Mouse (Mus musculus) forebrain, embryonic 11.5 days (tissue): ENCODE results near the gene 1700020D05Rik. TPM values are rescaled to one million over a fixed set of nuclear protein-coding genes. Genes with fewer than 3 reads are reported as not detected.

ENCODE experiments used
- ATAC-seq: fragments of 200-750 bp; cut with Nextera tagmentation; replicated peaks from 2 replicates; pipeline ENCODE4 v1.8.0; 2017; ENCODE audit warnings: moderate TSS enrichment; ENCODE audit not compliant: low FRiP score
- DNase-seq: peaks from one replicate; pipeline ENCODE4 v3.0.0-alpha.2; 2017; ENCODE audit warnings: low spot score
- H3K27ac ChIP-seq: fragments of 300-500 bp; sonication (generic); 2 replicates; pipeline ENCODE4 v1.5.1; 2014; ENCODE audit warnings: low read depth, low read length
- H3K27me3 ChIP-seq: fragments of 300-500 bp; sonication (generic); 2 replicates; pipeline ENCODE4 v1.6.1; 2014; ENCODE audit warnings: mild to moderate bottlenecking, low read length, mixed read lengths; ENCODE audit not compliant: control insufficient read depth, insufficient read depth
- H3K36me3 ChIP-seq: fragments of 300-500 bp; sonication (generic); 2 replicates; pipeline ENCODE4 v1.6.1; 2014; ENCODE audit warnings: mild to moderate bottlenecking, low read length, moderate library complexity, mixed read lengths; ENCODE audit not compliant: control insufficient read depth, insufficient read depth
- H3K4me1 ChIP-seq: fragments of 300-500 bp; sonication (generic); replicated peaks from 2 replicates; pipeline ENCODE4 v1.6.1; 2014; ENCODE audit warnings: low read length, mixed read lengths; ENCODE audit not compliant: control insufficient read depth, insufficient read depth
- H3K4me2 ChIP-seq: fragments of 300-500 bp; sonication (generic); 2 replicates; pipeline ENCODE4 v1.6.1; 2014; ENCODE audit warnings: low read depth, mild to moderate bottlenecking, low read length, moderate library complexity, mixed read lengths; ENCODE audit not compliant: severe bottlenecking
- H3K4me3 ChIP-seq: fragments of 300-500 bp; sonication (generic); 2 replicates; pipeline ENCODE4 v1.5.1; 2014; ENCODE audit warnings: low read depth, low read length
- H3K9ac ChIP-seq: fragments of 300-500 bp; sonication (generic); 2 replicates; pipeline ENCODE4 v1.6.1; 2014; ENCODE audit warnings: low read length
- H3K9me3 ChIP-seq: fragments of 300-500 bp; sonication (generic); 2 replicates; pipeline ENCODE4 v1.6.1; 2016; ENCODE audit warnings: low read length, mixed read lengths; ENCODE audit not compliant: control insufficient read depth
- WGBS: fragments of 180-500 bp; shearing (Covaris S2); extraction: QIAGEN DNeasy Blood & Tissue Kit; methylation state at CpG from one replicate; pipeline ENCODE4 v1.1.7; 2014; 5-methylcytosine and 5-hydroxymethylcytosine counted together
- polyA plus RNA-seq: library from polyadenylated mRNA; unstranded; fragments of >200 nt; fragmentation: Nextera tagmentation; extraction: Ambion mirVana; gene quantifications from 2 replicates; pipeline ENCODE4 v1.2.1, GENCODE M21; 2014

Gene 1700020D05Rik
- polyA plus RNA-seq, 1 experiment from 2014 or later, result not detected

- no peak for ATAC-seq
- 74% methylated on average over 5 of the region's 5 CpGs for WGBS
- Histone ChIP-seq H3K36me3 (no peaks in the 10 kb centered on the region), H3K27ac (no peak overlapping the region), H3K27me3 (no peaks in the 10 kb centered on the region), H3K4me1 (peaks cover 4% of the 10 kb centered on the region; the same call in 1 of the 2 replicates), H3K4me3 (no peak overlapping the region), H3K4me2 (no peak overlapping the region), H3K9ac (no peak overlapping the region), H3K9me3 (no peaks in the 10 kb centered on the region)
- DNase-seq, result no peak
Measured at GRCm38 (mm10) chr19:5525204-5525603, 21.6 kb upstream of the 1700020D05Rik start.

DNA sequence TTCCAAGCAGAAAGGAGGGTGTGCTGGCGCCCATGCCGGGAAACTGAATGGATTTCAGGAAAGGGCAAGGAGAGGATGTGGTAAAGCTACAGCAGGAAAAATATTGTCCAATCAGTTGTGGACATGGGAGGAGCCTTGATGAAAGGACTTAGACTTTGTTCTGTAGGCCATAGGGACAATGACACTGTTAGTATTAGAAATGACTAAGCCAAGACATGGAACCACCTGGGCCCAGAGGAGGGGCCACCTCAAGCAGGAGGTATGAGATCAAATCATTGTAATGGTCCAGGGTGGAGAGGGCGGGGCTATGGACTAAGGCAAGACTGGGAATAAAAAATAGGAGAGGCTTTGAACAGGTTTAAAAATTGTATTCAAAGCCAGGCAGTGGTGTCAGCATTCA, 15.1 kb upstream of the 1700020D05Rik start:
- ATAC-seq, result no peak
- no peaks in the 10 kb centered on the region for H3K27me3 ChIP-seq
- WGBS, result 84% methylated on average over 3 of the region's 3 CpGs
- no peak overlapping the region for H3K9ac ChIP-seq
- no peak overlapping the region for H3K27ac ChIP-seq
- no peak overlapping the region for H3K4me2 ChIP-seq
- no peak for DNase-seq
- H3K4me3 ChIP-seq, result no peak overlapping the region
- H3K4me1 ChIP-seq, result no peaks in the 10 kb centered on the region
- no peaks in the 10 kb centered on the region for H3K9me3 ChIP-seq
- no peaks in the 10 kb centered on the region for H3K36me3 ChIP-seq

DNA sequence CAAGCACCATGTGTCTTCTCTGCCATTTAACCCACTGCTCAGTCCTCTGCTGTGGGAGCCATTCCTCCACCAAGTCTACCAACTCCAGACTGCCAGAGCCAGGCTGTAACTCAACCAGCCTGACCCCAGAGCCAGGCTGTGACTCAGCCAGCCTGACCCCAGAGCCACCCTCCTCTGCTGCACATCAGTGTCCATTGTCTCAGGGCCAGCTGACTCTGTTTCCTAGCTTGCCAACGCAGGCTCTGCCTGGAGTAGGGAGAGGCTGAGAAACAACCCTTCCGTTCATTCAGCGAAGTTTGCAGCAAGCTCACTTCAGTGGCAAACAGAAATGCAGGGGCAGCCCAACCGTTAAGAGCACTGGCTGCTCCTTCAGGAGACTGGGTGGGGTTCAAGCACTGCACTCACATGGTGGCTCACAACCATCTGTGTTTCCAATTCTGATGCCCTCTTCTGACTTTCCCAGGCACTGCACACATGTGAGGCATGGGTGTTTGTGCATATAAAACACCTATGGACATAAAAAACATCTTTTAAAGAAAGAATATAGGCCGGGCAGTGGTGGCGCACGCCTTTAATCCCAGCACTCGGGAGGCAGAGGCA, 13.4 kb upstream of the 1700020D05Rik start:
- WGBS, result 80% methylated on average over 8 of the region's 8 CpGs

DNA sequence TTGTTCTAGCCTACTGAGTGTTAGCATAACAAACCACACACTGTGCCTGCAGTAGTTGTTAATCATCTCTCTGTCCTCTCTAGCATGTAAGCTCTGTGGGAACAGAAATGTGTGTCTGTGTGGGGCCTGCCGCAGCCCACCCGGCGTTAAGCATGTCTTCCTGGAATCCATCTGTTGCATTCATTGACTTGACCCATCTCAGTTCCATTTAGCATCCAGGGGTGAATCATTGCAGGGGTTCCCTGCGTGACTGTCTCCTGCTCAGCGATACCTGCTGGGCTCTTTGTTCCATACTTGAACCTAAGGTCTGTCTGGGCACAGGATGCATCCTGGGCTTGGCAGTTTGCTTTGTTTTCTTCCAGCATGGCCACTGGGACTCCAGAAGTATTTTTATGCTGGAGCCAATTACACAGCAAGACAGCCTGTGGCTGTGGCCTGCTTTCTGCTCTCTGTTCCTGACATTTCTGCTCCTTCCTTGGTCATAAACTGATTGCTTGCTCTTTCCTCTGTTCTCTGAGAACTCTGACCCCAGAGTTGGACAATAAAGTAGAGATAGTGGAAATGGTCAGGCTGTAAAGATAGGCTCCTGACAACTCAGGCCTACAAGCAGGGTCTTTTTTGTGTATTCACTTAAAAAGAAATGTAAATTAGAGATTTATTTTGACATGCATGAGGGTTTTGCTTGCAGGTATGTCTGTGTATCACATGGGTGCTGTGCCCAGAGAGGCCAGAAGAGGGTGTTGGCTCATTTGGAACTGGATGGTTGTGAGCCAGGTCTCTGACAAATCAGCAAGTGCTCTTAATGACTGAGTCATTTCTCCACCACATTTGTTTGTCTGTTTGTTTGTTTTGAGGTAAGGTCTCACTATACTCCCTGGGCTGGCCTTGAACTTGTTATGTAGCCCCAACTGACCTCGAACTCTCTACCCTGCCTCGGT, 12.5 kb upstream of the 1700020D05Rik start:
- Histone ChIP-seq H3K4me1 (peaks cover under 1% of the 10 kb centered on the region; the same call in 1 of the 2 replicates), H3K4me2 (no peak overlapping the region), H3K4me3 (no peak overlapping the region), H3K27ac (no peak overlapping the region), H3K9ac (no peak overlapping the region), H3K27me3 (no peaks in the 10 kb centered on the region), H3K9me3 (no peaks in the 10 kb centered on the region), H3K36me3 (no peaks in the 10 kb centered on the region)
- DNase-seq (no peak), ATAC-seq (no peak)
- 81% methylated on average over 7 of the region's 7 CpGs for WGBS

More for the DNA sequence above, 13.4 kb upstream of the 1700020D05Rik start:
- no peaks in the 10 kb centered on the region for H3K4me1 ChIP-seq
- DNase-seq (no peak), ATAC-seq (no peak)
- no peak overlapping the region for H3K9ac ChIP-seq
- no peaks in the 10 kb centered on the region for H3K27me3 ChIP-seq
- no peaks in the 10 kb centered on the region for H3K9me3 ChIP-seq
- H3K4me2 ChIP-seq, result no peak overlapping the region
- no peaks in the 10 kb centered on the region for H3K36me3 ChIP-seq
- H3K27ac ChIP-seq, result no peak overlapping the region
- H3K4me3 ChIP-seq, result no peak overlapping the region

DNA sequence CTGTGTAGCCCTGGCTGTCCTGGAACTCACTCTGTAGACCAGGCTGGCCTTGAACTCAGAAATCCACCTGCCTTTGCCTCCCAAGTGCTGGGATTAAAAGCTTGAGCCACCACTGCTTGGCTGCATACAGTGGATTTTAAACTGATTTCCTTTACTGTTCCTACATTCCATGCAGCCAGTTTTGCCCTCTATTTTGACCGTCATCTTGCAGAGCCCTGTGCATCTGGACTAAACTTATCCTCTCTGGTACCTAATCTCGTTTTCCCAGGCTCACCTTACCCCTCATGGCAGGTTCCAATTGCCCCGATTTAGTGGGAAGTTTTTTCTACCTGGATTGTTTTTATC, 9.4 kb upstream of the 1700020D05Rik start:
- ATAC-seq (no peak), DNase-seq (no peak)
- H3K36me3 ChIP-seq, result no peaks in the 10 kb centered on the region
- no peak overlapping the region for H3K9ac ChIP-seq
- H3K4me3 ChIP-seq, result no peak overlapping the region
- H3K27me3 ChIP-seq, result no peaks in the 10 kb centered on the region
- H3K4me2 ChIP-seq, result no peak overlapping the region
- H3K27ac ChIP-seq, result no peak overlapping the region
- 84% methylated on average over 3 of the region's 3 CpGs for WGBS
- H3K4me1 ChIP-seq, result peaks cover 6% of the 10 kb centered on the region
- H3K9me3 ChIP-seq, result no peaks in the 10 kb centered on the region; the same call in 1 of the 2 replicates

- Histone ChIP-seq H3K36me3 (no peaks in the 10 kb centered on the region), H3K9me3 (no peaks in the 10 kb centered on the region; the same call in 1 of the 2 replicates), H3K4me2 (no peak overlapping the region), H3K9ac (no peak overlapping the region), H3K4me1 (peaks cover 6% of the 10 kb centered on the region), H3K4me3 (no peak overlapping the region), H3K27ac (no peak overlapping the region), H3K27me3 (no peaks in the 10 kb centered on the region)
- 88% methylated on average over 12 of the region's 12 CpGs for WGBS
- no peak for ATAC-seq
- no peak for DNase-seq
Measured at GRCm38 (mm10) chr19:5512091-5513004, 8.8 kb upstream of the 1700020D05Rik start.

GRCm38 (mm10) chr19:5511074-5511632, 7.6 kb upstream of the 1700020D05Rik start:
- H3K4me2 ChIP-seq, result peak overlapping the region; percentile 71
- H3K9me3 ChIP-seq, result no peaks in the 10 kb centered on the region; the same call in 1 of the 2 replicates
- no peaks in the 10 kb centered on the region for H3K27me3 ChIP-seq
- H3K4me3 ChIP-seq, result peak overlapping the region; percentile 42
- no peak for DNase-seq
- no peak overlapping the region for H3K27ac ChIP-seq
- H3K9ac ChIP-seq, result peak overlapping the region; percentile 68
- peak; percentile 18; the same call in 1 of the 2 replicates for ATAC-seq
- H3K36me3 ChIP-seq, result no peaks in the 10 kb centered on the region
- peaks cover 6% of the 10 kb centered on the region for H3K4me1 ChIP-seq
- 49% methylated on average over 14 of the region's 15 CpGs for WGBS
